Mouse (Mus musculus) lung, adult 2 months (tissue): ENCODE measurements around the gene Cblb. TPM values are rescaled to one million over a fixed set of nuclear protein-coding genes. Genes with fewer than 3 reads are reported as not detected.

Source experiments
- DNase-seq: peaks from one replicate; pipeline ENCODE4 v3.0.0; 2022
- H3K4me1 ChIP-seq: fragments of 200-500 bp; 2 replicates; pipeline ENCODE4 v1.6.1; 2011; ENCODE audit warnings: low read length; ENCODE audit not compliant: control insufficient read depth, insufficient read depth
- H3K4me3 ChIP-seq: fragments of 200-500 bp; replicated peaks from 2 replicates; pipeline ENCODE3; 2011; ENCODE audit warnings: low read depth, mild to moderate bottlenecking, control low read depth, low read length; ENCODE audit errors: extremely low read depth
- CTCF ChIP-seq: fragments of 200-500 bp; IDR thresholded peaks from 2 replicates; pipeline ENCODE4 v1.5.1; 2011; ENCODE audit warnings: mild to moderate bottlenecking, low read length, control low read depth; ENCODE audit not compliant: insufficient read depth
- POLR2A ChIP-seq: fragments of 200-500 bp; IDR thresholded peaks from 2 replicates; pipeline ENCODE4 v1.6.1; 2011; ENCODE audit warnings: low read depth, mild to moderate bottlenecking, control low read depth, low read length, borderline replicate concordance; ENCODE audit errors: extremely low read depth
- WGBS: fragments of 180-500 bp; shearing (Covaris S2); methylation state at CpG from one replicate; pipeline ENCODE4 v1.1.7; 2018; 5-methylcytosine and 5-hydroxymethylcytosine counted together
- polyA plus RNA-seq: library from polyadenylated mRNA; depleted of rRNA; stranded (reverse); fragments of >200 nt; gene quantifications from 2 replicates; pipeline ENCODE4 v1.2.3, GENCODE M21; 2012; rRNA removed

Cblb gene
- polyA plus RNA-seq: 15.7 and 21.7 TPM in 2 replicates

DNA sequence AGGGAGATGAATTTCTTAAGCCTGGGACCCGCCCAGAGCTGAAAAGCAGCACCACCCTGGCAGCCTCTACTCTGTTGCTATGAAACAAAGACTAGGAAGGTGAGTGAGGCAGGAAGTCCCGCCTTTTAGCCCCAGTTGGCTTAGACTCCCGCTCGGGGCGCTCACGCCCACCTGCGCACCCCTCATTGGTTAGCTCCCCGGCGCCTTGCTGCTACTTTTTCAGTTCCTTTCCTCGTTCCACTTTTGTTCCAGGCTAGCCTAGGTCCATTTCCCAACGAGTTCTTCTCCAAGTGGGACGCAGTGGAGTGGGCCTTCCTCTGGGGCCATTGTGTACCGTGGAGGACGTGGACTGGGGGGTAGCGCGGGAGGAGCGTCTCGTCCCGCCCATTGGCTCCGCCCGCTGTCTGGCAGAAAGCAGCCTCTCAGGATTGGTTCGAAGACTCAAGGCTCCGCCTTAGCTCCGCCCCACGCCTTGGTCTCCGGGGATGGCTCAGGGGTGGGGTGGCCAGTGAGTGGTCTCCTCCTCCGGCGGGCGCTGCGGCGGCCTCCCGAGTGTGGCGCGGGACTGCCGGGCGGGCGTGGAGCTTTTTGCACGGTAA is at the start of gene Cblb:
Cblb (plus strand) TSS at position 135 of the 599 bp plus-strand sequence.
- peak; percentile 89 for TF ChIP-seq POLR2A
- TF ChIP-seq CTCF: no peak
- peak; percentile 99 for DNase-seq
- H3K4me3 ChIP-seq: peak within 1 kb of the TSS; percentile 77
- H3K4me1 ChIP-seq: peaks cover 8% of the 10 kb centered on the region
- WGBS: 1% methylated on average over 38 of the region's 38 CpGs

DNA sequence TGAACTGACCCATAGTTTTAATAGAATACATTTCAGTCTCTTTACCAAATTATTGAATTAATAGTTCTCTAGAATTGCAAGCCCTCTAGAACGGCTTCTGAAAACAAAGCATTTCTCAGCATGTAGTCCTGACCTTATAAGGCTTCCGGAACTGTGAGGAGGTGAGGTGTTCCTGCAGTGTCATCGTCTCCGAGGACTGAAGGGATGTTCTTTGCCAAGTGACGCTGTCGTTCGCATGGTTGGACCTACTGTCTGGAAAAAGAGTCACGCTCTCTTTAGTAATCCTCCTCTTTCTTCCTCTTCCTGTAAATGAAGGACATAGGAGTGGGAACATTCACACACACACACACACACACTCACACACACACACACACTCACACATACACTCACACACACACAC is 45.6 kb upstream of the Cblb start:
- H3K4me3 ChIP-seq: no peak overlapping the region
- H3K4me1 ChIP-seq: no peaks in the 10 kb centered on the region
- no peak for DNase-seq
- 57% methylated on average over 8 of the region's 8 CpGs for WGBS
- TF ChIP-seq POLR2A (no peak), CTCF (no peak)

DNA sequence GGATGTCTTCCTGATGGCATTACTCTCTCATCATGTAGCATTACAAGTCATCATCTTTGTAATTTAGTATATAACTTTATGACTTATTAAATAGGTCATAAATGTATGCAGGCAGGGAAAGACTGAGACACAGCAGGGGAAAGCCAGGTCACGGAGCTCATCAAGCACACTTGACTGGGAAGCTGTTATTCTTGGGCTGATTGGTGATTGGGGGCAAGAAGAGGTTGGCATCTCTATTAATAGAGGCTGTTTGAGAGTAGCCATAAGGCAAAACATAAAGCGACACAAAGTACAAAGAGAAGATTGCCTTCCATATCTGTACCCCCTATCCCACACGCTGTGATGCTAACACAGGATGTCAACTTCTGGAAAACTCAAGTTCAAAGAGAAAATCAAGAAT is 44.8 kb upstream of the Cblb start:
- no peaks in the 10 kb centered on the region for H3K4me1 ChIP-seq
- WGBS: 88% methylated on average over 3 of the region's 3 CpGs

GRCm38 (mm10) chr16:51987085-51987620 is 43.9 kb upstream of the Cblb start:
- no peak for TF ChIP-seq POLR2A
- TF ChIP-seq CTCF: no peak
- 51% methylated on average over 4 of the region's 4 CpGs for WGBS
- no peak for DNase-seq
- Histone ChIP-seq H3K4me3 (no peak overlapping the region), H3K4me1 (no peaks in the 10 kb centered on the region)

More for the DNA sequence above, 44.8 kb upstream of the Cblb start:
- DNase-seq: no peak
- TF ChIP-seq CTCF (no peak), POLR2A (no peak)
- H3K4me3 ChIP-seq: no peak overlapping the region

- Histone ChIP-seq H3K4me1 (no peaks in the 10 kb centered on the region), H3K4me3 (no peak overlapping the region)
- no peak for DNase-seq
- no peak for TF ChIP-seq CTCF
- no peak for TF ChIP-seq POLR2A
Measured at GRCm38 (mm10) chr16:51988027-51988426, 43.0 kb upstream of the Cblb start.

DNA sequence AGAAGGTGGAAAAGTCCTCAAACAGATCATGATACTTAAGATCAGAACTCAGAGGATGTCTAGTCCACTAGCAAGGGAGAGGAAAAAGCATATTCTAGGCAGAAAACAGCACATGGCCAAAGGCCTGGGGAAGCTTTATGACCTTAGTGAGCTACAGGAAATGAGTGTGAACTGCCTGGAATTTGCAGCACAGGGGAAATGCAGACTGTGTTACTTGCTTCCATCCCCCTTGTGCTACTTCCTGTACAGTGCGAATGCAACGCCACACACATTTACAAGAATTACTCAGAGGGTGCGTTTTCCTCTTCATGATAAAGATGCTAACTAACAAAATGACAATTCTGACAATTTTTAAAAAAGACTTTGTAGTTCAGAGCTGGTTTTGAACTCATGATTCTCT is 41.8 kb upstream of the Cblb start:
- 36% methylated on average over 3 of the region's 3 CpGs for WGBS
- TF ChIP-seq CTCF: no peak
- no peak for DNase-seq

DNA sequence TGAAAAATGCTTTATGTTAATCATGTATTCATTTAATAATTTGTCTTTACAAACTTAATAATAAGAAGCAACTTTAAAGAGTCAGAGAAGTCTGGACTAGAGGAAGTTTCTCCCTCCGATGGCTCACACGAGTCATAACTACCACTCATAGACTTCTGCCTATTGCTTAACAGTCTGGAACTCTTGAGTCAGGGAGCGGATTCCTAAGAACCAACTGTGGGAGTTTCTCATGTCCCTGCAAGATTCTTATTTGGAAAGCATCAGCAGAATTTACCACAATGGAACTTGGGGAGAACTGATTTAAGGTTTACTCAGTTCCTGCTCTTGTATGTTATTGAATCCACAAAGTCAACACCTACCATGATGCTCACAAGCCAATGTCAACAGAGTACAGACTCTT is 31.0 kb upstream of the Cblb start:
- no peak for DNase-seq
- WGBS: 69% methylated on average over 3 of the region's 3 CpGs
- no peaks in the 10 kb centered on the region for H3K4me1 ChIP-seq
- H3K4me3 ChIP-seq: no peak overlapping the region
- TF ChIP-seq POLR2A: no peak
- TF ChIP-seq CTCF: no peak

More for the DNA sequence above, 41.8 kb upstream of the Cblb start:
- H3K4me1 ChIP-seq: no peaks in the 10 kb centered on the region
- H3K4me3 ChIP-seq: no peak overlapping the region

DNA sequence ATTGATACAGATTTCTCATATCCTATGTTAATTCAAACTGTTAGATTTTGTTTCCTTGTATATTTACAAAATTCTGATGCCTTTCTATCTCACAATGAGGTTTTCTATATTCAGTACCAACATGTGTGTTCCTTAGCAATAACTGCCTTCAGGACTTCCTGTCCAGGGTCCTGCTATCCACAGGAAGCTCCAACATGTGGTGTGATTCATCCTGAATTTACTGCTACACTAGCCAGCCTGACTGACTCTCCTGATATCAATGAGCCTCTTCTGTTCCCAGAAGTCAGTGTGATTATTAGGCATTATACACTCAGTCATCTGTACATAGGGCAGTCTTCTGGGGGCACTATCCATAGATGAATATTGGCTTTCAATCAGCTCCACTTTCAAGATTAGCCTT is 30.2 kb upstream of the Cblb start:
- TF ChIP-seq CTCF (no peak), POLR2A (no peak)
- Histone ChIP-seq H3K4me3 (no peak overlapping the region), H3K4me1 (no peaks in the 10 kb centered on the region)
- no peak for DNase-seq

- H3K4me1 ChIP-seq: no peaks in the 10 kb centered on the region
- TF ChIP-seq POLR2A (no peak), CTCF (no peak)
- no peak overlapping the region for H3K4me3 ChIP-seq
- WGBS: 87% methylated on average over 3 of the region's 3 CpGs
- DNase-seq: no peak
Measured at GRCm38 (mm10) chr16:52007006-52007405, 24.0 kb upstream of the Cblb start.

DNA sequence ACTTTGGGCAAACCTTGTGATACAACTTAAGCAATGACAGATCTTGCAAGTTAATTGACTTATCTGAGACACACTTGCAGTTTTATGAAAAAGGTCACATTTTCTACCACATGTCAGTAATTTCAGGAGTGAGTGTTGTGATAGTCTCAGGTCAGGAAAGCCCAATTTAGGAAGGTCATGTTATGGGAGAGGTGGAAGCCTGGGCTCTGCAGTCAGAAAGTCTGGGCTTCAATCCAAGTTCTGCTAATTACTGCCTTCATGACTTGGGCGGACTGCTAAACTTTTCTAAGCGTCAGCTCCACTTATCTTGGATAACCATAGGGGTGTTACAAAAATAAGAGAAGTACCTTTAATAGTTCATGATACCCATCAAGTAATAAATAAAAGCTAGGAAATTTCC is 22.6 kb upstream of the Cblb start:
- DNase-seq: no peak
- H3K4me1 ChIP-seq: no peaks in the 10 kb centered on the region
- 27% methylated on average over 2 of the region's 2 CpGs for WGBS
- TF ChIP-seq POLR2A: no peak
- no peak for TF ChIP-seq CTCF
- H3K4me3 ChIP-seq: no peak overlapping the region

GRCm38 (mm10) chr16:52009421-52009820 is 21.6 kb upstream of the Cblb start:
- Histone ChIP-seq H3K4me3 (no peak overlapping the region), H3K4me1 (no peaks in the 10 kb centered on the region)
- WGBS: 86% methylated on average over 6 of the region's 6 CpGs
- no peak for DNase-seq
- TF ChIP-seq CTCF (no peak), POLR2A (no peak)

GRCm38 (mm10) chr16:52012984-52013383 is 18.0 kb upstream of the Cblb start:
- WGBS: 36% methylated on average over 3 of the region's 3 CpGs
- no peak for DNase-seq
- Histone ChIP-seq H3K4me3 (no peak overlapping the region), H3K4me1 (no peaks in the 10 kb centered on the region)
- no peak for TF ChIP-seq POLR2A
